Mouse (Mus musculus) thymus, postnatal 10 days (tissue): ENCODE measurements around the gene Rab5c.

Experiments
- DNase-seq, 2 experiments: peaks; one replicate each; pipeline ENCODE4 v3.0.0; 2021; ENCODE audit warnings: low spot score in 2 of 2

Rab5c gene

DNA sequence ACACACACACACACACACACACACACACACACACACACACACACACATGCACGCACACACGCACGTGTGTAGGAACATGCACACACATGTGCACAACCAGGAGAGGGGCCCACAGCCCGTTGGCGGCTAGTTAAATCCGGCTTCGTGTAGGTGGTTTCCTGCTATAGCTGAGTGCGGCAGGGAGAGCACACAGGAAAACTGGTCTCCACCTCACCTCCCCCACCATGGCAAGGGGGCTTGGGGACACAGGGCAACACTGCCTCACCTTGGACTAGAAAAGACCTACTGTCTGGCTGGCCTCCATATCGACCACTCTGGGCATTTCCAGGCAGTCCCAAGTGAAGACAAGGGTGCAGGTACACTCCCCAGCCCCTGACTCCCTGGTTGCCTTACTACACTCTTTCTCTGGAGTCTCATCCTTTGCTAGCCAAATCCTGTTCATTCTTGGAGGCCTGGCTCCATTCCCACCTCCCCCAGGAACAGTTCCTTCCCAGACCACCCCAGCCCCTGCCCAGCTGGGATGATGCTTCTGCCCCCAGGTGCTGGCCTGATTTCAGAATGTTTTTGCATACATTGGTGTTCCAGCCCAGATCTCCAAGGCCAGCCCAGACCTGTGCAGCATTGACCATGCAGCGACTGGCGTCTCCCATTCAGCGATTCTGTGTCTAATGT is 16.1 kb upstream of the Rab5c start:
- DNase-seq: no peak

DNA sequence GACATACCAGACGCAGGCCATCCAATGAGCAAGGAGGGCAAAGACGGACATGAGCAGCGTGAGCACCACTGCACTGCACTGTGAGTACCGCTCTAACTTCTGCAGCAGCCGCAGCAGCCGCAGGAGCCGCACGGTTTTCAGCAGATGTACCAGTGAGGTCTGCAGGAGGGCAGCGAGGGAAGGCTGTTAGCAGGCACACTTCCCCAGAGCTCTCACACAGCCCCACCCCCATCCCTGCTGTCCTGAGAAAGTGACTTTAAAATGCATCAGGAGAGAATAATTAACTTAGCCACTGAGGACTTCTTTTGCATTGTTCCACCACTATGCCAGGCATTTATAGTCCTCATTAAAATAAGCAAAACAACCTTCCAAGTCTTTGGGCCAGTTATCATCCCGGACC is 14.3 kb upstream of the Rab5c start:
- no peak for DNase-seq

DNA sequence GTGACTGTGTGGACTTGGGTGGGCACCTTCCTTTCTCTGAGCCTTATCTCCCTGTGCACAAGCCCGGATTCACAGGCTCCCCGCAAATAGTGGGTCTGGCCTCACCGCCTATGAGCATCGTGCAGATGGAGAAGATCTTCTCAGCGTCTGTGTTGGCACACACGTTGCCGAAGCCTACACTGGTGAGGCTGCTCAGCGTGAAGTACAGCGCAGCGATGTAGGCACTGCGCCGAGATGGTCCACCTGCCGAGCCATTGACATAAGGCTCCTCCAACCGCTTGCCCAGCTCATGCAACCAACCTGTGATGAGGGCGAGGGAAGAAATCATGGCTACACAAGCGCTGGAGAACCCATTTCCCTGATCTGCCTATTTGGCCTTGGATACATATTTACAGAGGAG is 12.1 kb upstream of the Rab5c start:
- no peak for DNase-seq

- no peak for DNase-seq
Measured at GRCm38 (mm10) chr11:100749469-100749868, 11.5 kb upstream of the Rab5c start.

DNA sequence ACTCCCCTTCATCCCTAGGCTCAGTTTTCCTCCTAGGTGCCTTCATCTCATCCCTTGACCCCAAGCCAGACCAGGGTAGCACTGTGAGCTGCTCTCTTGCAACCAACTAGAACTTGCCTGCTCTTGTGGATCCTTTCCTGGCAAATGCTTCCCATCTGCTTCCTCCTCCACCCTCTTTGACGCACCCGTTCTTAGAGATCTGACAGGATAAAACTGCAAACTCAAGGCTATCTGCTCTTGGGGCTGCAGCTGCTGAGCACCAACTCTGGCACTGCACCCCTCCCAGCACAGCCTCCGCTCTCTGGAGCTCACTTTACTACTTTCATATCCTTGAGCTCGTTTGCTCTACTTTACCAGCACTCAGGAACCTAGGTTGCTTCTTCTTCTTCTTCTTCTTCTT is 10.6 kb upstream of the Rab5c start:
- no peak for DNase-seq

DNA sequence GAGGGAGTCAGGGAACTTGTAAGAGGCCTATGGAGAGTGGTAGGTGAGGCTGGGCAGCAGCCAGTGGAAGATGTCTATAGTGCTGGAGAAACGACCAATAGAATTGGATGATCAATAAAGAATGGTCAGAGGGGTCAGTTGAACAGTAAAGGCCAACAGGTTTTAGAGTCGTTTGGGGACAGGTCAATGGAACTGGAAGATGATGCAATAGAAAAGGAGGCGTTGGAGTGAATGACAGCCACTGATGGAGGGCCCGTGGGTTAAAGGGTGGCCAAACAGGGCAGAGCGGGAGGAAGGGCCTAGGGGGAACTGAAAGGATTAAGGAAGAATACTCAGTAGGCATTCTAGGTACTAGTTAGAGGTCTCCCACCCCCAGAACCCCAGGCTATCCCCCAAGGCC is 9.1 kb upstream of the Rab5c start:
- no peak for DNase-seq

DNA sequence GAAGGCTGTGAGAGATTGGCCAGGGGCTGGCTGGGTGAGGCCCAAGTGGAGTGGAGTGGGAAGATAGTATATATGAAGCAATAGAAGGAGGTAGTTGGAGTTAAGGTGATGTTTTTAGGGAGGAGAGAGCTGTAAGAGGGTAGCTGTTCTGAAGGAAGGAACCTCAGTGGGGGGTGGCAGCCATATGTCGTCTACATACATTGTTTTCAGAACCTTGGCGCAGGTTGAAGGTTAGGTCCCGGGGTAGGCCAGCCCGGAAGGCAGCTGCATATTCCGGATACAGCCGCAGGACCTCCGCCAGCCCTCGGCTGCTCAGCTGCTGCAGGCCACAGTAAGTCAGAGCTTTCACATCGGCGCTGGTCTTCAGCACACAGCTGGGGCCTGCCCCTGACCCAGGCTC is 8.5 kb upstream of the Rab5c start:
- DNase-seq: no peak

DNA sequence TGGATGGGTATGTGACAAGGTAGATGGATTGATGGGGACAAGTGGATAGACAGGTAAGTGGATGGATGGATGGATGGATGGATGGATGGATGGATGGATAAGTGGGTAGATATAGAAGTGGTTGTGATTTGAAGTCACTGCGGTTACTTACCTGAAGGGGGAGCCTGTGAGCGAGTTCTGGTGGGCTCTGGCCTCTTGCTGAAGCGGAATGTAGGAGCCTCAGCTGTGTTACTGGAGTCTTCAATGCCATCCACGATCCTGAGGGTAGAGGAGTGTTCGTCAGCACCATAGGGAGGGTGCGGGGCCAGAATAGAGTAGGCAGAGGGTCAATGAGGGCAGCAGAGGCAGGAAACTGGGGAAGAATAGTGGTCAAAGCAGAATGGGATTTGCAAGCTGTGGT is 7.1 kb upstream of the Rab5c start:
- peak in 1 of 2 experiments; percentile 67 for DNase-seq

- no peak for DNase-seq
Measured at GRCm38 (mm10) chr11:100741348-100741747, 3.3 kb upstream of the Rab5c start.

DNA sequence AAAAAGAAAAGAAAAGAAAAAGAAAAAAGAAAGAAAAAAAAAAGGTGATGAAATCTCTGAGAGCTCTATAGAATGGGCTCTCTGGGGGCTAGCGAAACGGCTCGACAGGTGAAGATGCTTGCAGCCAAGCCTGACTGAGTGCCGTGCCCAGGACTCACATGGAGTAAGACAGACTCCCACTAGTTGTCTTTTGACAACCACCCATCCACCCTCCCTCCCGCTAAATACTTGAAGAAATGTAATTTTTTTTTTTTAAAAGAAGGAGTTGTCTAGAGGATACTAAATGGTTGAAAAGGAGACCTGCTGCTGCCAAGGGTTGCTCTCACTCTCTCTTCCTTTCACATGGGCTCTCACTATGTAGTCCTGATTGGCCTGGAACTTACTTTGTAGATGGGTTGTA is 734 bp upstream of the Rab5c start:
- DNase-seq: no peak

DNA sequence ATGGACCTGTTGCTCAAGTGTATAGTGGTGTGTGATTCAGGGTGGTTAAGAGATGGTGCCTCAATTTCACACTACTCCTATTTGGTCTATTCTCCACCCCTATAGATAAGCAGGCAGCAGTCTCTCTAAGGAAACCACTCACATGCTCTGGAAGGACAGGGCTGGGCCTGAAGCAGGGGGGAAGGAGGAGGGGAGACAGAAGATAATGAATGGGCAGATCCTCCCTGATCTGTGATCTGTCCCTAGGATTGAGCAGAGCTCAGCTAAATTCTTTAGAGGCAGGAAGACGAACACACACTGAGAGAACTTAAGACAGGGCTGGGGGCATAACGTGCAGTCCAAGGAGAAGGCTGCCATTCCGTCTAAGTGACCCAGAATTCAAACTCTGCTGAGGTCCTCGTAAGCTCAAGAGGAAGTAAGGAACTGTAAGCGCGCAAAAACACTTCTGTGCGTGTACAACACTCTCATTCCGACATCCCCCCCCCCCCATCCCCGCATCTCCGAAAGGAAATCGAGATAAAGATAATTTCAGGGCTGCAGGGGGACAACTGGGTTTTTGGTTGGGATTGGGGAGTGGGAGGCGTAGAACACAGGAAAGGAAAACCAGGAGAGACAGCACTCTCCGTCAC is 796 bp downstream of the Rab5c start:
- DNase-seq: no peak

DNA sequence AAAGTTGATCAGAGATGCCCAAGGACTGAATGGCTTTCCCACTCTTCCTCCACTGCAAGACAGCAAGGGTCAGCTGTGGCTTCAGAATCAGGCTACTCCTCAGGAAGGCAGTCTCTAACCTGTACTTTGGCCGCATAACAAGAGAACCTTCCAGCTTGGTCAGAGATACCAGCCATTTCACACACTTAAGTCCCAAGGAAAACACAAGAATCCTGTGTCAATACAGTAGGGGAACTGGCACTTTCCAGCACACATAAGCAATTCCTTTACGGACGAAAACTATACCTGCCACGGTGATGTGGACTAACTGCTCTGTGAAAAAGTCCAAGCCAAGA is 1.3 kb downstream of the Rab5c start:
- no peak for DNase-seq

DNA sequence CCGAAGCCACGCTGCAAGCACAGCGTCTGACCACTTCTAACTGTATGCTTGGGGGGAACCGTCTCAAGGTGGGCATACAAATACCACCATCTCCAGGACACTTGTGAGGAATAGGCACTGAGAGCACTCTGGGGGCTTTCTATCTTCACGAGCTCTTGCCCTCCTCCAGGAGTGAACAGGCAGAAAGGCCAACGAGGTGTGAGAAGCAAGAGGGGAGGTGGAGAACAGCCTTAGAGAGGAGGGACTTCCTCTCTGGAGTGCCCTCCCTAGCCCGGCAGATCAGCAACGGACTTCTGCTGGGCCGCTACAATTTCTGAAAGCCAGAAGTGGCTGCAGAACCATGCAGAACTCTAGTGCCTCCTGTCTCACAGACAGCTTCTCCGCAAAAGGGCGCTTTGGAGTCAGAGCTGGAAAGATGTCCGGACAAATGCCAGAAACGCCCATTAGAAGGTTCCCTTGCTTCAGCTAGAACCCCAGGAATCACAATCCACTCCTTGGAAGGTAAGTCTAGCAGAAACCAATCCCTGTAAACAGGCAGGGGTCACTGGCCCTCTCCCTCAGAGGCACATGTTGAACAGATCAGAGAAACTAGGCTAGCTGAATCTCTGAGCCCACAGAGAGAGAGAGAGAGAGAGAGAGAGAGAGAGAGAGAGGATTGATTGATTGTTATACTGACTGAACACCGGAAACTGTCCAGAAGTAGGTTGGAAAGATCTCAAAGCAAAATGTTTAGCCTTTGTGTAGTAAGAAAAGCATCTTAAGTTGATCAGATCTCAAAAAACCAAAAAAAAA is 1.9 kb downstream of the Rab5c start:
- DNase-seq: no peak

DNA sequence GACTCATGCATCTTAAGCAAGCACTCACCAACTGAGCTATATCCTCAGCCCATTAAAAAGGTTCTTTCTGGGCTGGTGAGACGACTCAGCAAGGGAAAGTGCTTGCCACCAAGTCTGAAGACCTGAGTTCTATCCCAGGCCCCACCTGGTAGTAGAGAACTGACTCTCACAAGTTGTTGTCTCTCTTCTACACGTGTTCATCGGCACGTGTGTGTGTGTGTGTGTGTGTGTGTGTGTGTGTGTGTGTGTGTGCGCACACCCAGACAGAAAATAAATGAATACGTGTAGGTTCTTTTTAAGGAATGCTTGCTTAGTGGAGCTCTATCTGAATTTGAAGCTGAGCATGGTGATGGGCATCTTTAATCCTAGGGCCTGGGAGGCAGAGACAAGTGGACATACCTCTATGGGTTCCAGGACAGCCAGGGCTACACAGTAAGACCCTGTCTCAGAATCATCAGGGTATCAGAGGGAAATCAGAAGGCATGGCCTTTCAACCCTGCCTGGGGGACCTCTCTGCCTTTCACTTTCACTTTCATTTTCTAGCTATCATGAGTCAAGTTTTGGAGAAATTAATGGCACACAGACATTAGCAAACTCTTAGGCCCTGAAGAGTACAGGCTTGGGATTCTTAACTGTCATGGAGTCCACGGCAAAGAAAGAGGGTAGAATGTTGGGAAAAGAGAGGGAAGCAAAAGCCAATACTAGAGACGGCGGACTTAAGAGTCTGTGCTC is 2.7 kb downstream of the Rab5c start:
- no peak for DNase-seq

DNA sequence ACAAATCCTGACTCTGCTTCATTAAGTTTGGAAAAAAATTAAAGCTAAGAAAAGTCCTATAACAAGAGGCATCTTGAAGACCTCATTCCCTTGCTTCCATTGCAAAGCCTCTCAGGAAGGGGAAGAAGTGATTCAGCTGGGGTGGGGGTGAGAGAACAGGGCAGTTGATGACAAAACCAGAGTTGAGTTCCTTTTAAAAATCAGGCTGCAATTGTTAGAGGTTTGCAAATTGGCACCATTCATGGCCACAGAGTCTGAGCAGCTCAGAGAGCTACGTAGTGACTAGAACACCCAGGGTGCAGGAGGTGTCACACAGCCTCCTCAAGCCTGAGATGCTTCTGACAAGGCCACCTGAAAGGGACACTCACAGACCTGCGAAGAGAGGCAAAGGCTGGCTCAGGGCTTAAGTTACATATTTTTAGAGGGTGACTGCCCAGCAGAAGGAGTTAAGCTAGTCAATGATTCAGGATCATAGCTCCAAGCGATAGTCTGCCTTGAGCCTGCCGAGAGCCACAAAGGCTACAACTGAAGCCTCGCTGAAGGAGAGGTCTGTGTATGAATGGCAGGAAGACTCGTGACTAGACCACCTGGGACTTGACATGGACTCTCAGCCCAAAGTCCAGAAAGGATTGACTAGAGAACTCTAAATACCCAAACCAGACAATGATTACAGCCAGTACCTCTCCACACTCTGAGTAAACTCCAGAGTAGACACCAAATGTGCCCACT is 7.4 kb downstream of the Rab5c start:
- no peak for DNase-seq

GRCm38 (mm10) chr11:100729976-100730375 is 8.0 kb downstream of the Rab5c start:
- no peak for DNase-seq

DNA sequence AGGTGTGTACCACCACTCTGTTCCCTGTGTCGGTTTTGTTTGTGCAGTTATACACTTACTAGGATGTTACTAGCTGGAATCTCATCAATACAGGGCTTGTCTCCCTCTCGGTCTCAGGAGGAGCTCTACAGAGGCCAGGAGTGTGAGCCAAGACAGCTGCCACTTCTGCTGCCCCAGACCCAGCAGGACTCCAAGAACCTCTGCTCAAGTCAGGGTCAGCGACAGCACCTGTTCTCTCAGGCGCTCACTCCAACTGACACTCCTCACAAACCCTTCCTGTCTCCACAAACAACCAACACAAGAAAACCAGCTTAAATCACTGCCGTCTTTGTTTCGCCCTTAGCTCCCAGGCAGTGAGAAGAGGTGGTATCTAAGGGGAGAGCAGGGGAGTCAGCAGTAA is 9.4 kb downstream of the Rab5c start:
- DNase-seq: no peak

- no peak for DNase-seq
Measured at GRCm38 (mm10) chr11:100727201-100727600, 10.8 kb downstream of the Rab5c start.

GRCm38 (mm10) chr11:100724919-100725512 is 13.0 kb downstream of the Rab5c start:
- no peak for DNase-seq

- no peak for DNase-seq
Measured at GRCm38 (mm10) chr11:100722493-100723028, 15.5 kb downstream of the Rab5c start.
